In the genomic region with DNA sequence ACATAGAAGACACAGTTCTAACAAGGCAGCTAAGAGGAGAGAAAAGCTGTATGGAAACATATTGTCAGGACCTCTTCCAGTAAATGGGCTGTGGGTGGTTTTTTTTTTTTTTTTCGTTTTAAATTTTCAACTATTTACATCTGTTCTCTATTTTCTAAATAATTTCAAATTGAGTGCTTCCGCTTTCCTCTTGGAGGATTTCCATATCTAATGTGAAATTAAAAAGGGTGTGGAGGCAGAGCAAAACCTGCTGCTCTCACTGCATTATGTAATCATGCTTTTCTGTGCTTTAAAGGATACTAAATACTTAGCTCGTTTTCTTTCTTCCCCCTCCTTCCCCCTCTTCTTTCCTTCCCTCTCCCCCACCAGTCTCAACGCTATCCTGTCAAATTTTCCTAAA, we compare ENCODE assay signal across 7 mouse cellular contexts.
"Had no signal": no experiment of that assay in that cellular context is flagged by ENCODE, and none has a peak within 500 bp of the region (broad histone marks: within the 10 kb centered on the region; RNA-seq: fewer than 3 reads in every experiment).

No protein-coding gene starts in this region.

- H3K27ac ChIP-seq: hindbrain, embryonic 15.5 days; limb, embryonic 12.5 days; midbrain, embryonic 13.5 days; neural tube, embryonic 15.5 days had no signal

- H3K4me3 ChIP-seq: hindbrain, embryonic 15.5 days; limb, embryonic 12.5 days; midbrain, embryonic 13.5 days; neural tube, embryonic 15.5 days had no signal

- DNase-seq: right cerebral cortex, adult 18-20 months; right cerebral cortex, postnatal 25 days; spleen, adult 18-20 months had no signal

- H3K4me2 ChIP-seq: hindbrain, embryonic 15.5 days; limb, embryonic 12.5 days; midbrain, embryonic 13.5 days; neural tube, embryonic 15.5 days had no signal

- H3K36me3 ChIP-seq: hindbrain, embryonic 15.5 days; limb, embryonic 12.5 days; midbrain, embryonic 13.5 days; neural tube, embryonic 15.5 days had no signal

- H3K9ac ChIP-seq: hindbrain, embryonic 15.5 days; limb, embryonic 12.5 days; midbrain, embryonic 13.5 days; neural tube, embryonic 15.5 days had no signal

- ATAC-seq: midbrain, embryonic 13.5 days had no signal

- H3K27me3 ChIP-seq: hindbrain, embryonic 15.5 days; limb, embryonic 12.5 days had no signal

- H3K9me3 ChIP-seq: hindbrain, embryonic 15.5 days; limb, embryonic 12.5 days; midbrain, embryonic 13.5 days; neural tube, embryonic 15.5 days had no signal

- H3K4me1 ChIP-seq: hindbrain, embryonic 15.5 days; limb, embryonic 12.5 days; neural tube, embryonic 15.5 days had no signal
